Mouse (Mus musculus) neural tube, embryonic 15.5 days (tissue): ENCODE measurements around the gene Btk. TPM values are rescaled to one million over a fixed set of nuclear protein-coding genes. Genes with fewer than 3 reads are reported as not detected.

Experiments
- ATAC-seq: fragments of 200-750 bp; cut with Nextera tagmentation; 2 replicates; pipeline ENCODE4 v1.8.0; 2017; ENCODE audit warnings: mild to moderate bottlenecking, moderate TSS enrichment, moderate library complexity; ENCODE audit not compliant: low FRiP score
- H3K27ac ChIP-seq: fragments of 300-500 bp; sonication (generic); replicated peaks from 2 replicates; pipeline ENCODE4 v1.5.1; 2015; ENCODE audit warnings: mild to moderate bottlenecking, inconsistent platforms
- H3K27me3 ChIP-seq: fragments of 300-500 bp; sonication (generic); replicated peaks from 2 replicates; pipeline ENCODE4 v1.6.1; 2015; ENCODE audit warnings: inconsistent platforms
- H3K36me3 ChIP-seq: fragments of 300-500 bp; sonication (generic); 2 replicates; pipeline ENCODE4 v1.6.1; 2015; ENCODE audit warnings: inconsistent platforms
- H3K4me1 ChIP-seq: fragments of 300-500 bp; sonication (generic); 2 replicates; pipeline ENCODE4 v1.6.1; 2015; ENCODE audit warnings: inconsistent platforms
- H3K4me2 ChIP-seq: fragments of 300-500 bp; sonication (generic); 2 replicates; pipeline ENCODE4 v1.6.1; 2015; ENCODE audit warnings: inconsistent platforms, mild to moderate bottlenecking, moderate library complexity
- H3K4me3 ChIP-seq: fragments of 300-500 bp; sonication (generic); replicated peaks from 2 replicates; pipeline ENCODE4 v1.5.1; 2015; ENCODE audit warnings: mild to moderate bottlenecking, inconsistent platforms
- H3K9ac ChIP-seq: fragments of 300-500 bp; sonication (generic); replicated peaks from 2 replicates; pipeline ENCODE4 v1.6.1; 2015; ENCODE audit warnings: mild to moderate bottlenecking, inconsistent platforms
- H3K9me3 ChIP-seq: fragments of 300-500 bp; sonication (generic); replicated peaks from 2 replicates; pipeline ENCODE4 v1.6.1; 2016; ENCODE audit warnings: inconsistent platforms
- WGBS: fragments of 180-500 bp; shearing (Covaris S2); methylation state at CpG from one replicate; pipeline ENCODE4 v1.1.7; 2015; ENCODE audit warnings: mixed read lengths; 5-methylcytosine and 5-hydroxymethylcytosine counted together
- polyA plus RNA-seq: library from polyadenylated mRNA; unstranded; fragments of >200 nt; fragmentation: Nextera tagmentation; extraction: Ambion mirVana; gene quantifications from 2 replicates; pipeline ENCODE4 v1.2.1, GENCODE M21; 2015

Gene Btk
- polyA plus RNA-seq, 1 experiment from 2014 or later = 0.75 TPM

GRCm38 (mm10) chrX:134601380-134602120 is 18.2 kb upstream of the Btk start:
- peaks cover 16% of the 10 kb centered on the region for H3K4me1 ChIP-seq
- peak overlapping the region; percentile 56 for H3K4me2 ChIP-seq
- H3K9ac ChIP-seq = peak overlapping the region; percentile 47
- no peaks in the 10 kb centered on the region for H3K27me3 ChIP-seq
- H3K9me3 ChIP-seq = no peaks in the 10 kb centered on the region
- no peaks in the 10 kb centered on the region for H3K36me3 ChIP-seq
- peak overlapping the region; percentile 48 for H3K4me3 ChIP-seq
- peak overlapping the region; percentile 94 for H3K27ac ChIP-seq
- WGBS = 19% methylated on average over 42 of the region's 43 CpGs
- ATAC-seq = peak; percentile 87

GRCm38 (mm10) chrX:134600659-134601379 is 17.4 kb upstream of the Btk start, which contains the start of the genes Gla and Hnrnph2:
Gene Gla, minus strand, starts transcription at chrX:134601125.
Gene Hnrnph2, plus strand, starts transcription at chrX:134601179.
- Histone ChIP-seq H3K27ac (peak within 1 kb of the TSS; percentile 94), H3K4me2 (peak within 1 kb of the TSS; percentile 58), H3K4me1 (peaks cover 16% of the 10 kb centered on the region), H3K9me3 (no peaks in the 10 kb centered on the region), H3K27me3 (no peaks in the 10 kb centered on the region), H3K4me3 (peak within 1 kb of the TSS; percentile 48), H3K36me3 (no peaks in the 10 kb centered on the region), H3K9ac (peak within 1 kb of the TSS; percentile 47)
- ATAC-seq = peak; percentile 99
- 29% methylated on average over 33 of the region's 33 CpGs for WGBS

DNA sequence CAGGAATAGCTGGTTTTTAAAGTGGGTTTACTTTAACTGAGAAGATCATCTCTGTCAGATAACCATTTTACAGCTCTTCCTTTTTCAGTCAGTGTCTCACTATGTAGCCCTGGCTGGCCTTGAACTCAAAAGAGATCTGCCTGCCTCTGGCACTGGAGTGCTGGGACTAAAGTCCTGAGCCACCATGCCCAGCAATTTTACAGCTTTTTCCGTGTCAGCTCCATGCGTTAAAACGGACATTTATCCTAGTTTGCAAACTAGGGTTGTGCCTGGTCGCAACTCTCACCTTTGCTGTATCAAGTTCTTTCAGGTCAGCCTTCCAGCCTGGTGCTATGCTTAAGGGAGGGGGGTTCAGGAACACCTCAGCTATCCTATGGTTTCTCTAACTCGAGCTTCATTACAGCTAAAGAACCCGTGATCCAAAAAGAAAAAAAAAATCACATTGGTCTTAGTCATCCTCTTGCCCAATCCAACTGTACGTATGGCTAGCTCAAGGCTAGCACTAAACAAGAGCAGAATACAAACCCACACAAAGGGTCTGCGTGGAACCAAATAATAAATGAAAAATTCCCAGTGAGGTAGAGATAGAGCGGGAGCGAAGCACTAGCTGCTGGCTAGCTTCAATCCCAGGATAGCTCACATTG is 16.7 kb upstream of the Btk start:
- H3K36me3 ChIP-seq = no peaks in the 10 kb centered on the region
- WGBS = 34% methylated on average over 10 of the region's 10 CpGs
- peak overlapping the region; percentile 58 for H3K4me2 ChIP-seq
- H3K27ac ChIP-seq = peak overlapping the region; percentile 94
- H3K27me3 ChIP-seq = no peaks in the 10 kb centered on the region
- no peaks in the 10 kb centered on the region for H3K9me3 ChIP-seq
- ATAC-seq = peak; percentile 3; the same call in 1 of the 2 replicates
- peak overlapping the region; percentile 44 for H3K9ac ChIP-seq
- peak overlapping the region; percentile 48 for H3K4me3 ChIP-seq
- H3K4me1 ChIP-seq = peaks cover 16% of the 10 kb centered on the region

GRCm38 (mm10) chrX:134589836-134590235 is 6.5 kb upstream of the Btk start:
- Histone ChIP-seq H3K9ac (no peak overlapping the region), H3K9me3 (no peaks in the 10 kb centered on the region), H3K4me1 (peaks cover 10% of the 10 kb centered on the region), H3K36me3 (no peaks in the 10 kb centered on the region), H3K27me3 (no peaks in the 10 kb centered on the region), H3K27ac (no peak overlapping the region), H3K4me2 (no peak overlapping the region), H3K4me3 (no peak overlapping the region)
- WGBS = 71% methylated on average over 5 of the region's 5 CpGs
- ATAC-seq = no peak

DNA sequence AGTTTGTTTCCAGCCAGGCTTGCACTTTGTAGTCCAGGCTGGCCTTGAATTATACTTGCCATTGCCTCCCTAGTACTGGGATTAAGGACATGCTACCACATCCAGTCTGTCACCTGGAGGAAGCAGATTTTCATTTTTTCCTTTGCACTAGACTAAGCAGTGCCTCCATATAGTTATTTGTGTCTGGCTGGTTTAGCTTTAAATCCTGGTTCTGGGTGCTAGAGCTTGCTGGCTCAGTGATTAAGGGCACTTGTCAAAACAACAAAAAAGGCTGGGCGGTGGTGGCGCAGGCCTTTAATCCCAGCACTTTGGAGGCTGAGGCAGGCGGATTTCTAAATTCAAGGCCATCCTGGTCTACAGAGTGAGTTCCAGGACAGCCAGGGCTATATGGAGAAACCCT is 5.6 kb upstream of the Btk start:
- Histone ChIP-seq H3K36me3 (no peaks in the 10 kb centered on the region), H3K27ac (no peak overlapping the region), H3K4me1 (peaks cover 16% of the 10 kb centered on the region), H3K4me3 (no peak overlapping the region), H3K4me2 (no peak overlapping the region), H3K9ac (no peak overlapping the region), H3K9me3 (no peaks in the 10 kb centered on the region), H3K27me3 (no peaks in the 10 kb centered on the region)
- ATAC-seq = no peak
- WGBS = 76% methylated on average over 3 of the region's 3 CpGs

- no peaks in the 10 kb centered on the region for H3K27me3 ChIP-seq
- no peak for ATAC-seq
- 83% methylated on average over 4 of the region's 4 CpGs for WGBS
Observed at GRCm38 (mm10) chrX:134588261-134588660, 4.9 kb upstream of the Btk start.

GRCm38 (mm10) chrX:134586447-134586846 is 3.1 kb upstream of the Btk start:
- Histone ChIP-seq H3K4me1 (peaks cover 16% of the 10 kb centered on the region), H3K9me3 (no peaks in the 10 kb centered on the region), H3K9ac (peak overlapping the region; percentile 46), H3K4me3 (peak overlapping the region; percentile 47), H3K4me2 (peak overlapping the region; percentile 58), H3K36me3 (no peaks in the 10 kb centered on the region), H3K27ac (no peak overlapping the region), H3K27me3 (no peaks in the 10 kb centered on the region)
- WGBS = 31% methylated on average over 8 of the region's 8 CpGs
- ATAC-seq = no peak

More at GRCm38 (mm10) chrX:134588261-134588660, 4.9 kb upstream of the Btk start:
- H3K9ac ChIP-seq = no peak overlapping the region
- no peak overlapping the region for H3K4me3 ChIP-seq
- no peaks in the 10 kb centered on the region for H3K36me3 ChIP-seq
- no peaks in the 10 kb centered on the region for H3K9me3 ChIP-seq
- no peak overlapping the region for H3K4me2 ChIP-seq
- no peak overlapping the region for H3K27ac ChIP-seq
- H3K4me1 ChIP-seq = peaks cover 16% of the 10 kb centered on the region

DNA sequence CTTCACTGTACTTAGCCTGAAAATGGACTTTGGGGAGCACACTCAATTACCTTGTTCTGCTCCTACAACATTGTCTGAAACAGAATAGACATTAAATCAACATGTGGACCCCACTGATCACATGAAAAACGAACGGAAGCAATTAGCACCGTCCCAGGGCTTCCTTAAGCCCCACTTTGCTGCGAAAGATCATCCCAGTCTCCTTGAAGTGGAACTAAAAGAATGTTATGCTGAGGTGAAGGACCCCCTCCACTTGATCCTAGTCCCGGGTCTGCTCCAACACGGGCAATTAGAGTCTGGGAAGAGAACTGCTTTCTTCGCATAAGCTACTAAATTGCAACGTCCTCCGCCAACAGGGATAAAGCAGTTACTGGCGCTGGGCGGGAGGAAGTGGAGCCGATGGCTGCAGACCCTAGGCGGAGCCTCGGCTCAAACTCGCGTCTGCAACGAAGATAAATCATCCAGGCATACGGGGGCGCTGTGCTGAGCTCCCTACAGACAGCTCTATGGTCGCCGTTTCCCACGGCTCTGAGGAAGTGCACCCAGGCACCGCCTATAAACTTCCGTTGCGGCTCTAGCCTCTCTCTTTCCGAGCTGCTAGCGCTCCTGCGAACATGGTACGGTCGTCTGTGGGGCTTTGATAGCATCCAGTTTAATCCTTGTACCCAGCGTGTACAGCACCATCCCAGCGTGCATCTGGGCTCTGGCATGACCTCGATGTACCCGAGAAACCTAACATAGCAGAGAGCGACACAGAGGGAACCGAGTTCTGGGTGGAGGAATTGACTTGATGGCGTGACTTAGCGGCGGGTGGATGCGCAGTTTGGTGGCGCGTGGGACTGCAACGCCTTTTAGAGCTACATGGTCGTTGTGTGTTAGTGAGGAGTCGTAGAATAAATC is 2.0 kb upstream of the Btk start, which contains the start of gene Rpl36a:
TSS of gene Rpl36a (plus strand) at position 552 of the 900 bp plus-strand sequence.
- no peaks in the 10 kb centered on the region for H3K36me3 ChIP-seq
- 25% methylated on average over 45 of the region's 45 CpGs for whole genome bisulfite sequencing
- no peaks in the 10 kb centered on the region for H3K9me3 ChIP-seq
- H3K4me2 ChIP-seq = peak within 1 kb of the TSS; percentile 58
- H3K27ac ChIP-seq = peak within 1 kb of the TSS; percentile 84
- peak within 1 kb of the TSS; percentile 46 for H3K9ac ChIP-seq
- peak; percentile 98 for ATAC-seq
- H3K27me3 ChIP-seq = no peaks in the 10 kb centered on the region
- H3K4me3 ChIP-seq = peak within 1 kb of the TSS; percentile 47
- H3K4me1 ChIP-seq = peaks cover 16% of the 10 kb centered on the region

GRCm38 (mm10) chrX:134582270-134582669 is 1.1 kb downstream of the Btk start:
- no peak overlapping the region for H3K4me3 ChIP-seq
- no peaks in the 10 kb centered on the region for H3K36me3 ChIP-seq
- H3K4me2 ChIP-seq = no peak overlapping the region
- ATAC-seq = no peak
- no peaks in the 10 kb centered on the region for H3K9me3 ChIP-seq
- peaks cover 16% of the 10 kb centered on the region for H3K4me1 ChIP-seq
- WGBS = 86% methylated on average over 11 of the region's 11 CpGs
- no peaks in the 10 kb centered on the region for H3K27me3 ChIP-seq
- H3K27ac ChIP-seq = no peak overlapping the region
- no peak overlapping the region for H3K9ac ChIP-seq

- Histone ChIP-seq H3K9me3 (no peaks in the 10 kb centered on the region), H3K4me3 (no peak overlapping the region), H3K27me3 (no peaks in the 10 kb centered on the region), H3K36me3 (no peaks in the 10 kb centered on the region), H3K4me2 (no peak overlapping the region), H3K27ac (no peak overlapping the region), H3K9ac (no peak overlapping the region), H3K4me1 (0 out of 2 replicates have a peak, but pooled peaks cover 8% of the 10 kb centered on the region)
- 86% methylated on average over 14 of the region's 14 CpGs for WGBS
- ATAC-seq = no peak
Observed at GRCm38 (mm10) chrX:134580528-134581305, 2.7 kb downstream of the Btk start.
